Mouse (Mus musculus) midbrain, embryonic 15.5 days (tissue): ENCODE data around the gene Olfr1143. TPM values are rescaled to one million over a fixed set of nuclear protein-coding genes. Genes with fewer than 3 reads are reported as not detected.

Source experiments
- ATAC-seq: fragments of 200-750 bp; cut with Nextera tagmentation; replicated peaks from 2 replicates; pipeline ENCODE4 v1.8.0; 2017; ENCODE audit warnings: moderate TSS enrichment
- H3K27ac ChIP-seq: fragments of 300-500 bp; sonication (generic); 2 replicates; pipeline ENCODE4 v1.5.1; 2015; ENCODE audit warnings: mild to moderate bottlenecking, inconsistent platforms
- H3K27me3 ChIP-seq: fragments of 300-500 bp; sonication (generic); replicated peaks from 2 replicates; pipeline ENCODE4 v1.6.1; 2015; ENCODE audit warnings: inconsistent platforms
- H3K36me3 ChIP-seq: fragments of 300-500 bp; sonication (generic); replicated peaks from 2 replicates; pipeline ENCODE4 v1.6.1; 2015; ENCODE audit warnings: inconsistent platforms
- H3K4me1 ChIP-seq: fragments of 300-500 bp; sonication (generic); 2 replicates; pipeline ENCODE4 v1.6.1; 2015; ENCODE audit warnings: inconsistent platforms
- H3K4me2 ChIP-seq: fragments of 300-500 bp; sonication (generic); 2 replicates; pipeline ENCODE4 v1.6.1; 2015; ENCODE audit warnings: inconsistent platforms, mild to moderate bottlenecking, moderate library complexity
- H3K4me3 ChIP-seq: fragments of 300-500 bp; sonication (generic); 2 replicates; pipeline ENCODE4 v1.5.1; 2015; ENCODE audit warnings: mild to moderate bottlenecking, inconsistent platforms
- H3K9ac ChIP-seq: fragments of 300-500 bp; sonication (generic); 2 replicates; pipeline ENCODE4 v1.6.1; 2015; ENCODE audit warnings: mild to moderate bottlenecking, inconsistent platforms
- H3K9me3 ChIP-seq: fragments of 300-500 bp; sonication (generic); 2 replicates; pipeline ENCODE4 v1.6.1; 2016; ENCODE audit warnings: inconsistent platforms
- WGBS: fragments of 180-500 bp; shearing (Covaris S2); methylation state at CpG from one replicate; pipeline ENCODE4 v1.1.7; 2015; ENCODE audit warnings: mixed read lengths; 5-methylcytosine and 5-hydroxymethylcytosine counted together
- polyA plus RNA-seq: library from polyadenylated mRNA; unstranded; fragments of >200 nt; fragmentation: Nextera tagmentation; extraction: Ambion mirVana; gene quantifications from 2 replicates; pipeline ENCODE4 v1.2.1, GENCODE M21; 2015

The Olfr1143 gene
- polyA plus RNA-seq: not detected in 2 replicates

- Histone ChIP-seq H3K9ac (no peak within 1 kb of the TSS), H3K4me3 (no peak within 1 kb of the TSS), H3K4me2 (no peak within 1 kb of the TSS), H3K27ac (no peak within 1 kb of the TSS), H3K36me3 (no peaks in the 10 kb centered on the region), H3K4me1 (no peaks in the 10 kb centered on the region), H3K9me3 (no peaks in the 10 kb centered on the region), H3K27me3 (no peaks in the 10 kb centered on the region)
- no peak for ATAC-seq
Observed at GRCm38 (mm10) chr2:87800292-87800691, at the start of gene Olfr1143. Gene Olfr1143 (plus strand): TSS chr2:87800592.

- Histone ChIP-seq H3K36me3 (no peaks in the 10 kb centered on the region), H3K4me3 (no peak within 1 kb of the TSS), H3K4me1 (no peaks in the 10 kb centered on the region), H3K9me3 (no peaks in the 10 kb centered on the region), H3K27me3 (no peaks in the 10 kb centered on the region), H3K9ac (no peak within 1 kb of the TSS), H3K27ac (no peak within 1 kb of the TSS), H3K4me2 (no peak within 1 kb of the TSS)
- WGBS: 81% methylated on average over 1 of the region's 1 CpGs
- ATAC-seq: no peak
Observed at GRCm38 (mm10) chr2:87753891-87754290, 46.5 kb upstream of the Olfr1143 start, which contains the start of gene Olfr1141. Gene Olfr1141 (minus strand): TSS chr2:87753991.

GRCm38 (mm10) chr2:87776143-87776542, 24.2 kb upstream of the Olfr1143 start:
- Histone ChIP-seq H3K4me1 (no peaks in the 10 kb centered on the region), H3K27me3 (no peaks in the 10 kb centered on the region), H3K27ac (no peak overlapping the region), H3K9me3 (no peaks in the 10 kb centered on the region), H3K4me3 (no peak overlapping the region), H3K9ac (no peak overlapping the region), H3K36me3 (no peaks in the 10 kb centered on the region), H3K4me2 (no peak overlapping the region)
- no peak for ATAC-seq
- WGBS: 59% methylated on average over 1 of the region's 1 CpGs

- H3K27me3 ChIP-seq: no peaks in the 10 kb centered on the region
- H3K4me1 ChIP-seq: no peaks in the 10 kb centered on the region
- H3K27ac ChIP-seq: no peak within 1 kb of the TSS
- H3K9me3 ChIP-seq: no peaks in the 10 kb centered on the region
- ATAC-seq: no peak
- no peak within 1 kb of the TSS for H3K4me2 ChIP-seq
- H3K4me3 ChIP-seq: no peak within 1 kb of the TSS
- no peak within 1 kb of the TSS for H3K9ac ChIP-seq
- 70% methylated on average over 4 of the region's 4 CpGs for WGBS
- H3K36me3 ChIP-seq: no peaks in the 10 kb centered on the region
Observed at GRCm38 (mm10) chr2:87779183-87779582, 21.2 kb upstream of the Olfr1143 start, which contains the start of gene Olfr152. Gene Olfr152 (plus strand): TSS chr2:87779483.

GRCm38 (mm10) chr2:87809522-87809921, 9.1 kb downstream of the Olfr1143 start, which contains the start of gene Olfr1145:
Gene Olfr1145 (plus strand): TSS chr2:87809822.
- Histone ChIP-seq H3K9ac (no peak within 1 kb of the TSS), H3K36me3 (no peaks in the 10 kb centered on the region), H3K4me1 (no peaks in the 10 kb centered on the region), H3K27ac (no peak within 1 kb of the TSS), H3K9me3 (no peaks in the 10 kb centered on the region), H3K27me3 (no peaks in the 10 kb centered on the region), H3K4me2 (no peak within 1 kb of the TSS), H3K4me3 (no peak within 1 kb of the TSS)
- ATAC-seq: no peak
- 67% methylated on average over 1 of the region's 1 CpGs for WGBS

- Histone ChIP-seq H3K4me2 (no peak within 1 kb of the TSS), H3K9ac (no peak within 1 kb of the TSS), H3K4me3 (no peak within 1 kb of the TSS), H3K4me1 (no peaks in the 10 kb centered on the region), H3K9me3 (no peaks in the 10 kb centered on the region), H3K27ac (no peak within 1 kb of the TSS), H3K36me3 (no peaks in the 10 kb centered on the region), H3K27me3 (no peaks in the 10 kb centered on the region)
- no peak for ATAC-seq
- WGBS: 94% methylated on average over 1 of the region's 1 CpGs
Observed at GRCm38 (mm10) chr2:87830233-87830632, 29.8 kb downstream of the Olfr1143 start, which contains the start of gene Olfr1148. Gene Olfr1148 (plus strand): TSS chr2:87830533.

GRCm38 (mm10) chr2:87843693-87844092, 43.3 kb downstream of the Olfr1143 start, which contains the start of gene Olfr1150-ps1:
Gene Olfr1150-ps1 (plus strand): TSS chr2:87843993.
- Histone ChIP-seq H3K9ac (no peak within 1 kb of the TSS), H3K9me3 (no peaks in the 10 kb centered on the region), H3K4me2 (no peak within 1 kb of the TSS), H3K36me3 (no peaks in the 10 kb centered on the region), H3K4me1 (no peaks in the 10 kb centered on the region), H3K4me3 (no peak within 1 kb of the TSS), H3K27ac (no peak within 1 kb of the TSS), H3K27me3 (no peaks in the 10 kb centered on the region)
- 85% methylated on average over 1 of the region's 1 CpGs for WGBS
- no peak for ATAC-seq

Other genes starting within 250 kb of the Olfr1143 start
- not detected in 2 replicates for gene Olfr1129, start 226.7 kb upstream of the Olfr1143 start, polyA plus RNA-seq
- not detected in 2 replicates for gene Olfr1130, start 194.4 kb upstream of the Olfr1143 start, polyA plus RNA-seq
- not detected in 2 replicates for gene Olfr1131, start 173.5 kb upstream of the Olfr1143 start, polyA plus RNA-seq
- not detected in 2 replicates for gene Olfr1132, start 163.1 kb upstream of the Olfr1143 start, polyA plus RNA-seq
- gene Olfr1133, start 153.2 kb upstream of the Olfr1143 start, polyA plus RNA-seq: not detected in 2 replicates
- not detected in 2 replicates for gene Olfr1134, start 142.1 kb upstream of the Olfr1143 start, polyA plus RNA-seq
- gene Olfr1135, start 126.9 kb upstream of the Olfr1143 start, polyA plus RNA-seq: not detected in 2 replicates
- gene Olfr1136, start 106.6 kb upstream of the Olfr1143 start, polyA plus RNA-seq: not detected in 2 replicates
- gene Olfr1137, start 87.4 kb upstream of the Olfr1143 start, polyA plus RNA-seq: not detected in 2 replicates
- not detected in 2 replicates for gene Olfr1138, start 60.6 kb upstream of the Olfr1143 start, polyA plus RNA-seq
- gene Olfr1140, start 56.8 kb upstream of the Olfr1143 start, polyA plus RNA-seq: not detected in 2 replicates
- not detected in 2 replicates for gene Olfr1141, start 46.6 kb upstream of the Olfr1143 start, polyA plus RNA-seq
- gene Olfr152, start 21.1 kb upstream of the Olfr1143 start, polyA plus RNA-seq: not detected in 2 replicates
- not detected in 2 replicates for gene Olfr1145, start 9.2 kb downstream of the Olfr1143 start, polyA plus RNA-seq
- not detected in 2 replicates for gene Olfr1148, start 29.9 kb downstream of the Olfr1143 start, polyA plus RNA-seq
- not detected in 2 replicates for gene Olfr1150-ps1, start 43.4 kb downstream of the Olfr1143 start, polyA plus RNA-seq
- gene Olfr1151, start 55.3 kb downstream of the Olfr1143 start, polyA plus RNA-seq: not detected in 2 replicates
- gene Olfr1152, start 65.9 kb downstream of the Olfr1143 start, polyA plus RNA-seq: not detected in 2 replicates
- not detected in 2 replicates for gene Olfr1153, start 94.4 kb downstream of the Olfr1143 start, polyA plus RNA-seq
- not detected in 2 replicates for gene Olfr1154, start 104.6 kb downstream of the Olfr1143 start, polyA plus RNA-seq
- gene Olfr1155, start 144.5 kb downstream of the Olfr1143 start, polyA plus RNA-seq: not detected in 2 replicates
- not detected in 2 replicates for gene Olfr1156, start 152.5 kb downstream of the Olfr1143 start, polyA plus RNA-seq
- not detected in 2 replicates for gene Olfr1157, start 167.7 kb downstream of the Olfr1143 start, polyA plus RNA-seq
- not detected in 2 replicates for gene Olfr74, start 174.1 kb downstream of the Olfr1143 start, polyA plus RNA-seq
- not detected in 2 replicates for gene Olfr1158, start 189.5 kb downstream of the Olfr1143 start, polyA plus RNA-seq
- gene Olfr1160, start 207.7 kb downstream of the Olfr1143 start, polyA plus RNA-seq: not detected in 2 replicates
- not detected in 2 replicates for gene Olfr1161, start 222.2 kb downstream of the Olfr1143 start, polyA plus RNA-seq
- not detected in 2 replicates for gene Olfr73, start 237.1 kb downstream of the Olfr1143 start, polyA plus RNA-seq